Mouse (Mus musculus) adrenal gland (tissue): ENCODE measurements around the gene Spata17.

Experiments used
- intact Hi-C: fragments of 180-260 bp; cut with DNase I; formaldehyde crosslinking; loops from one replicate; pipeline ENCODE4 v1.15.1; 2025

Spata17 gene

GRCm38 (mm10) chr1:187008236-187008635 is 207.0 kb downstream of the Spata17 start:
- intact Hi-C loops: no loop called here

GRCm38 (mm10) chr1:187006227-187006925 is 208.9 kb downstream of the Spata17 start:
- intact Hi-C loops: no loop called here

- intact Hi-C loops: no loop called here
Observed at GRCm38 (mm10) chr1:187004306-187004705, 211.0 kb downstream of the Spata17 start.

GRCm38 (mm10) chr1:187003441-187003861 is 211.8 kb downstream of the Spata17 start:
- intact Hi-C loops: no loop called here

GRCm38 (mm10) chr1:186997596-186998304 is 217.5 kb downstream of the Spata17 start:
- intact Hi-C loops: no loop called here
